Mouse (Mus musculus) heart, adult 2 months (tissue): Measurements from ENCODE around the gene Ncstn.

Experiments used
- CTCF ChIP-seq: fragments of 200-600 bp; IDR thresholded peaks from 2 replicates; pipeline ENCODE4 v1.8.1; 2022; ENCODE audit warnings: antibody characterized with exemption, mild to moderate bottlenecking, moderate library complexity
- EP300 ChIP-seq: fragments of 200-500 bp; IDR thresholded peaks from 2 replicates; pipeline ENCODE4 v1.6.1; 2011; ENCODE audit warnings: low read depth, low read length, control low read depth; ENCODE audit not compliant: insufficient read depth
- POLR2A ChIP-seq: fragments of 200-500 bp; IDR thresholded peaks from 2 replicates; pipeline ENCODE4 v1.6.1; 2011; ENCODE audit warnings: mild to moderate bottlenecking, low read depth, low read length, control low read depth; ENCODE audit not compliant: insufficient read depth

DNA sequence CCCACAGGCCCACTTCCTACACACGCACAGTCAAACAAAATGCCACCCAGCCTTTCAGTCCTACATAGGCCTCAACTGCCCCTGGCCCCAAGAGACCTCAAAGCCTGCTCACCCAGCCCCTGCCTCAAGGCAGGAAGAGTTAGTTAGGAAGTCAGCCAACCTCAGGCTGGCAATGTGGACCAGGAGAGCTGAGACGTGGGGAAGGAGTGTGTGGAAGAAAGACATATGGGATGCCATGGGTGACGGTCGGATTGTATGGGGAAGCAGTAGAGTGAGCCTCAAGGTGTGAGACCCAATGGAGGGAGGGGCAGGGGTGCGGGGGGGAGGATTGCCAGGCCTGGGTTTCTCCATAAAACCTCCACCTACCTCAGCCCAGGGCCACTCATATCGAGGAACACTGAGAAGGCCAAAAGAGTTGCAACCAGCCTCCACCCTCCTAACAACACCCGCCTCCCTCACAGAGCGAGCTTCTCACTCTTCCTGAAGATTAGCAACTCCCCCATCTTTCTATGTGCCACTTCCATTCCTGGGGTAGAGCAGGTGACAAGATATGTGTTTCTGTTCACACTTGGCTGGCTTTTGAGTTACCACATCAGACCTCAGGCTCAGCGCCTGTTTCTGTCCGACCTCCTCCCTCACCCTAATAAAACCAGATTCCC, 62.6 kb downstream of the Ncstn start:
- TF ChIP-seq POLR2A (no peak), CTCF (no peak), EP300 (no peak)
